Mouse (Mus musculus): ENCODE data around the gene Avl9. TPM values are rescaled to one million over a fixed set of nuclear protein-coding genes. Genes with fewer than 3 reads are reported as not detected.
A peak's percentile ranks its signal among the peaks of the same experiment; 100 is the strongest.

Avl9 gene
- total RNA-seq, 2 experiments from 2014 or later: 16.2 to 16.8 TPM

GRCm38 (mm10) chr6:56787668-56788067 is 73.0 kb downstream of the Avl9 start:
- ATAC-seq (replicated peaks; ENCODE audit: poor library complexity, severe bottlenecking): 0 out of 2 replicates have a peak, but pooled peaks have one; percentile 12

- no peak for ATAC-seq (replicated peaks; ENCODE audit: poor library complexity, severe bottlenecking)
These were observed 74.6 kb downstream of the Avl9 start for GRCm38 (mm10) chr6:56789336-56789735.

GRCm38 (mm10) chr6:56794834-56795233 is 80.1 kb downstream of the Avl9 start:
- ATAC-seq (replicated peaks; ENCODE audit: poor library complexity, severe bottlenecking): no peak

- no peak for ATAC-seq (replicated peaks; ENCODE audit: poor library complexity, severe bottlenecking)
These were observed 81.5 kb downstream of the Avl9 start for GRCm38 (mm10) chr6:56796232-56796631.

- peak; percentile 54 for ATAC-seq (replicated peaks; ENCODE audit: poor library complexity, severe bottlenecking)
These were observed 82.0 kb downstream of the Avl9 start for GRCm38 (mm10) chr6:56796668-56797141.

- ATAC-seq (replicated peaks; ENCODE audit: poor library complexity, severe bottlenecking): peak; percentile 88
These were observed 82.8 kb downstream of the Avl9 start, which contains the start of gene Kbtbd2 for GRCm38 (mm10) chr6:56797311-56798151. Gene Kbtbd2 (minus strand): TSS chr6:56797813.

- peak; percentile 3; the same call in 1 of the 2 replicates for ATAC-seq (replicated peaks; ENCODE audit: poor library complexity, severe bottlenecking)
These were observed 83.4 kb downstream of the Avl9 start for GRCm38 (mm10) chr6:56798152-56798465.

GRCm38 (mm10) chr6:56805026-56805425 is 90.3 kb downstream of the Avl9 start:
- ATAC-seq (replicated peaks; ENCODE audit: poor library complexity, severe bottlenecking): no peak

GRCm38 (mm10) chr6:56806195-56806594 is 91.5 kb downstream of the Avl9 start:
- no peak for ATAC-seq (replicated peaks; ENCODE audit: poor library complexity, severe bottlenecking)

- peak; percentile 96 for ATAC-seq (replicated peaks; ENCODE audit: poor library complexity, severe bottlenecking)
These were observed 94.0 kb downstream of the Avl9 start for GRCm38 (mm10) chr6:56808656-56809055.

Other genes starting within 250 kb of the Avl9 start
- 0.41 and 0.92 TPM in 2 replicates for gene Pde1c, start 145.8 kb upstream of the Avl9 start, total RNA-seq (2014; fragmentation: Nextera tagmentation)
- gene Pde1c, start 145.8 kb upstream of the Avl9 start, total RNA-seq (2017): 0.22 and 0.36 TPM in 2 replicates
- 187 and 189 TPM in 2 replicates for gene Lsm5, start 10.2 kb upstream of the Avl9 start, total RNA-seq (2014; fragmentation: Nextera tagmentation)
- 202 and 238 TPM in 2 replicates for gene Lsm5, start 10.2 kb upstream of the Avl9 start, total RNA-seq (2017)
- 25.0 and 31.4 TPM in 2 replicates for gene Kbtbd2, start 82.9 kb downstream of the Avl9 start, total RNA-seq (2014; fragmentation: Nextera tagmentation)
- 25.4 and 34.2 TPM in 2 replicates for gene Kbtbd2, start 82.9 kb downstream of the Avl9 start, total RNA-seq (2017)
- 4.6 and 8.7 TPM in 2 replicates for gene Fkbp9, start 117.2 kb downstream of the Avl9 start, total RNA-seq (2014; fragmentation: Nextera tagmentation)
- 9.2 and 13.7 TPM in 2 replicates for gene Fkbp9, start 117.2 kb downstream of the Avl9 start, total RNA-seq (2017)
- 62.8 and 82.7 TPM in 2 replicates for gene Nt5c3, start 209.0 kb downstream of the Avl9 start, total RNA-seq (2014; fragmentation: Nextera tagmentation)
- gene Nt5c3, start 209.0 kb downstream of the Avl9 start, total RNA-seq (2017): 48.6 and 64.3 TPM in 2 replicates
- 0.92 TPM in 1 of 2 replicates, not detected in the other for gene Vmn1r4, start 209.1 kb downstream of the Avl9 start, total RNA-seq (2014; fragmentation: Nextera tagmentation)
- 0.98 and 1.6 TPM in 2 replicates for gene Vmn1r4, start 209.1 kb downstream of the Avl9 start, total RNA-seq (2017)

All from granulocyte monocyte progenitor cell, adult 5-6 weeks (primary cell).